Mouse (Mus musculus) forebrain, embryonic 16.5 days (tissue): ENCODE results near the gene Dlgap1. TPM values are rescaled to one million over a fixed set of nuclear protein-coding genes. Genes with fewer than 3 reads are reported as not detected.

Source experiments
- ATAC-seq: fragments of 200-750 bp; cut with Nextera tagmentation; 2 replicates; pipeline ENCODE4 v1.8.0; 2017; ENCODE audit warnings: mild to moderate bottlenecking, moderate library complexity
- H3K27ac ChIP-seq: fragments of 300-500 bp; sonication (generic); 2 replicates; pipeline ENCODE4 v1.5.1; 2014; ENCODE audit warnings: low read length, control low read depth
- H3K27me3 ChIP-seq: fragments of 300-500 bp; sonication (generic); replicated peaks from 2 replicates; pipeline ENCODE4 v1.6.1; 2014; ENCODE audit warnings: low read length; ENCODE audit not compliant: control insufficient read depth, insufficient read depth
- H3K36me3 ChIP-seq: fragments of 300-500 bp; sonication (generic); 2 replicates; pipeline ENCODE4 v1.6.1; 2014; ENCODE audit not compliant: control insufficient read depth, insufficient read depth
- H3K4me1 ChIP-seq: fragments of 300-500 bp; sonication (generic); replicated peaks from 2 replicates; pipeline ENCODE4 v1.6.1; 2014; ENCODE audit warnings: low read length; ENCODE audit not compliant: control insufficient read depth, insufficient read depth
- H3K4me2 ChIP-seq: fragments of 300-500 bp; sonication (generic); 2 replicates; pipeline ENCODE4 v1.6.1; 2014; ENCODE audit warnings: mild to moderate bottlenecking, low read length, control low read depth
- H3K4me3 ChIP-seq: fragments of 300-500 bp; sonication (generic); replicated peaks from 2 replicates; pipeline ENCODE4 v1.5.1; 2014; ENCODE audit warnings: mild to moderate bottlenecking, low read length, control low read depth
- H3K9ac ChIP-seq: fragments of 300-500 bp; sonication (generic); replicated peaks from 2 replicates; pipeline ENCODE4 v1.6.1; 2014; ENCODE audit warnings: low read depth, low read length, control low read depth
- H3K9me3 ChIP-seq: fragments of 300-500 bp; sonication (generic); 2 replicates; pipeline ENCODE4 v1.6.1; 2016; ENCODE audit warnings: low read length; ENCODE audit not compliant: control insufficient read depth
- WGBS: fragments of 180-500 bp; shearing (Covaris S2); extraction: QIAGEN DNeasy Blood & Tissue Kit; methylation state at CpG from one replicate; pipeline ENCODE4 v1.1.7; 2014; 5-methylcytosine and 5-hydroxymethylcytosine counted together
- polyA plus RNA-seq: library from polyadenylated mRNA; unstranded; fragments of >200 nt; fragmentation: Nextera tagmentation; extraction: Ambion mirVana; gene quantifications from 2 replicates; pipeline ENCODE4 v1.2.1, GENCODE M21; 2015

Dlgap1 gene
- polyA plus RNA-seq, 1 experiment from 2014 or later: 47.2 TPM

GRCm38 (mm10) chr17:70848511-70849398 lies 879.9 kb downstream of the Dlgap1 start:
- peak overlapping the region; percentile 87 for H3K4me2 ChIP-seq
- no peaks in the 10 kb centered on the region for H3K9me3 ChIP-seq
- H3K27me3 ChIP-seq: peaks cover 12% of the 10 kb centered on the region; the same call in 1 of the 2 replicates
- 0 out of 2 replicates have a peak, but pooled peaks have one; percentile 1 for ATAC-seq
- H3K36me3 ChIP-seq: no peaks in the 10 kb centered on the region
- peaks cover 59% of the 10 kb centered on the region for H3K4me1 ChIP-seq
- WGBS: under 1% methylated on average over 23 of the region's 23 CpGs
- peak overlapping the region; percentile 56 for H3K4me3 ChIP-seq
- peak overlapping the region; percentile 45 for H3K9ac ChIP-seq
- peak overlapping the region; percentile 16 for H3K27ac ChIP-seq

- Histone ChIP-seq H3K4me3 (peak overlapping the region; percentile 56), H3K36me3 (no peaks in the 10 kb centered on the region), H3K9ac (peak overlapping the region; percentile 45), H3K4me1 (peaks cover 59% of the 10 kb centered on the region), H3K9me3 (no peaks in the 10 kb centered on the region), H3K4me2 (peak overlapping the region; percentile 87), H3K27me3 (peaks cover 12% of the 10 kb centered on the region; the same call in 1 of the 2 replicates), H3K27ac (peak overlapping the region; percentile 16)
- no peak for ATAC-seq
- WGBS: under 1% methylated on average over 33 of the region's 33 CpGs
Observed at GRCm38 (mm10) chr17:70849399-70850232, 880.7 kb downstream of the Dlgap1 start.

GRCm38 (mm10) chr17:70850233-70850995 lies 881.5 kb downstream of the Dlgap1 start:
- WGBS: under 1% methylated on average over 40 of the region's 40 CpGs
- H3K27ac ChIP-seq: peak overlapping the region; percentile 67
- peak overlapping the region; percentile 56 for H3K4me3 ChIP-seq
- H3K4me2 ChIP-seq: peak overlapping the region; percentile 87
- ATAC-seq: peak; percentile 24
- peak overlapping the region; percentile 61 for H3K9ac ChIP-seq
- H3K27me3 ChIP-seq: peaks cover 12% of the 10 kb centered on the region; the same call in 1 of the 2 replicates
- peaks cover 53% of the 10 kb centered on the region for H3K4me1 ChIP-seq
- H3K9me3 ChIP-seq: no peaks in the 10 kb centered on the region
- no peaks in the 10 kb centered on the region for H3K36me3 ChIP-seq

GRCm38 (mm10) chr17:70850996-70851991 lies 882.4 kb downstream of the Dlgap1 start:
- Histone ChIP-seq H3K36me3 (no peaks in the 10 kb centered on the region), H3K4me1 (peaks cover 53% of the 10 kb centered on the region), H3K9me3 (no peaks in the 10 kb centered on the region), H3K27me3 (peaks cover 12% of the 10 kb centered on the region; the same call in 1 of the 2 replicates), H3K9ac (peak overlapping the region; percentile 61), H3K27ac (peak overlapping the region; percentile 67), H3K4me2 (peak overlapping the region; percentile 87), H3K4me3 (peak overlapping the region; percentile 56)
- WGBS: under 1% methylated on average over 46 of the region's 54 CpGs
- ATAC-seq: peak; percentile 36

GRCm38 (mm10) chr17:70852011-70852685 lies 883.3 kb downstream of the Dlgap1 start:
- Histone ChIP-seq H3K36me3 (no peaks in the 10 kb centered on the region), H3K27ac (no peak overlapping the region), H3K9me3 (no peaks in the 10 kb centered on the region), H3K4me3 (peak overlapping the region; percentile 56), H3K4me2 (peak overlapping the region; percentile 87), H3K27me3 (peaks cover 12% of the 10 kb centered on the region; the same call in 1 of the 2 replicates), H3K9ac (peak overlapping the region; percentile 62), H3K4me1 (peaks cover 57% of the 10 kb centered on the region)
- ATAC-seq: no peak
- WGBS: 0% methylated on average over 29 of the region's 29 CpGs

- Histone ChIP-seq H3K36me3 (no peaks in the 10 kb centered on the region), H3K4me1 (peaks cover 55% of the 10 kb centered on the region), H3K27me3 (peaks cover 9% of the 10 kb centered on the region; the same call in 1 of the 2 replicates), H3K9ac (peak overlapping the region; percentile 62), H3K4me3 (peak overlapping the region; percentile 56), H3K9me3 (no peaks in the 10 kb centered on the region), H3K4me2 (peak overlapping the region; percentile 87), H3K27ac (peak overlapping the region; percentile 72)
- ATAC-seq: peak; percentile 64
- WGBS: under 1% methylated on average over 51 of the region's 51 CpGs
Observed at GRCm38 (mm10) chr17:70852686-70853386, 884.0 kb downstream of the Dlgap1 start.

GRCm38 (mm10) chr17:70853436-70853905 lies 884.6 kb downstream of the Dlgap1 start, which contains the start of gene Tgif1:
Tgif1 (minus strand) TSS chr17:70853546.
- Histone ChIP-seq H3K9ac (peak within 1 kb of the TSS; percentile 62), H3K27me3 (peaks cover 7% of the 10 kb centered on the region; the same call in 1 of the 2 replicates), H3K27ac (peak within 1 kb of the TSS; percentile 72), H3K4me1 (peaks cover 50% of the 10 kb centered on the region), H3K36me3 (no peaks in the 10 kb centered on the region), H3K4me3 (peak within 1 kb of the TSS; percentile 56), H3K4me2 (peak within 1 kb of the TSS; percentile 87), H3K9me3 (no peaks in the 10 kb centered on the region)
- WGBS: under 1% methylated on average over 29 of the region's 29 CpGs
- peak; percentile 5; the same call in 1 of the 2 replicates for ATAC-seq
